Mouse (Mus musculus): ENCODE measurements around the gene Sec16b.

DNA sequence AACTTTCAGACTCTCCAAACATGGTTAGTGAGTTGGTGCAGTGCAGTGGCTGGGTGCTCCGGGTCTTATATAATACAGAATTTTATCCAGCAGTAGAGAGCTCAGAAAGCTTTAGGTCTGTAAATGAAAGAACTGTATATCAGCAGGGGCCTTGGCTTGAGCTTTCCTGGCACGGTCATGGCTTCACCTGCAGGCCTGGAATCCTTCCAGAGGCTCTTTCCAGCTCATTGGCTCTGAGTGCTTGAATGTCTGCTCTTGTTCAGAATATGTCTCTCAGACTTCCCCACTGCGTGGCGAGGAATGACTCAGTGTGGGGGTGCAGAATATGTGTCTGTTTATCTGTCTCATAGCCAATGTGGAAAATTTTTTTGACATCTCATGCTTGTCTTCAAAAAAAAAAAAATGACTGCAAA lies 11.6 kb downstream of the Sec16b start:
- TF ChIP-seq FLI1 (IDR thresholded peaks at IDR 0.05; ENCODE audit: low read length) = no peak
- TF ChIP-seq GATA1 (IDR thresholded peaks at IDR 0.05; ENCODE audit: borderline replicate concordance, low read length) = no peak
